Mouse (Mus musculus): Measurements from ENCODE around the gene Ugt1a7c.

DNA sequence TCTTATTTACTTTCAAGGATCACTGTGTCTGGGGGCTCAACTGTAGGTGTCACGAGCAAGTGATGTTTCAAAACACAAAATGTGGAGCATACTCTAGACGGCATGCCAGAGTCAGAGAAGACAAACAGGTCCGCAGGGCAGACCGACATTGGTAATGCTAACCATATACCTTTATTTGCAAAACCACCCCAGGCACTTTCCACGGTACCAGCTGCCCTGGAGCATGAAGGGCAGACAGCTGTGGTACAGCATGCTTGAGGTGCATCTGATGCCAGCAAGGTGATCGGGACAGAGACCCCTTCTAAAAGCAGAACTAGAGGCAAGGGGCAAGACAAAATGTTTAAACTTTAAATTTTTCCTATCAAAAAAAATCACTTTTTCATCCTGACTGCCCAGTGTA lies 168.1 kb downstream of the Ugt1a7c start:
- TF ChIP-seq CTCF (IDR thresholded peaks at IDR 0.05; ENCODE audit: low read depth) (no peak), EP300 (optimal IDR thresholded peaks at IDR 0.05) (no peak)

Measured in stomach, postnatal 0 days (tissue).